Mouse (Mus musculus) gonadal fat pad, adult 2 months (tissue): ENCODE data around the gene 9430007A20Rik. TPM values are rescaled to one million over a fixed set of nuclear protein-coding genes. Genes with fewer than 3 reads are reported as not detected.
"Not testable (repeated sequence)": the region's sequence is repeated elsewhere in the genome, so short reads cannot be mapped to it uniquely, and the experiment has no call there.

ENCODE experiments used
- DNase-seq: peaks from one replicate; pipeline ENCODE4 v3.0.0-alpha.2; 2012; ENCODE audit warnings: low read depth
- polyA plus RNA-seq: library from polyadenylated mRNA; depleted of rRNA; stranded (reverse); fragments of >200 nt; gene quantifications from 2 replicates; pipeline ENCODE4 v1.2.3, GENCODE M21; 2012; rRNA removed

Gene 9430007A20Rik
- not detected in 2 replicates for polyA plus RNA-seq

- no peak for DNase-seq
These were observed at the start of gene 9430007A20Rik for GRCm38 (mm10) chr4:144519522-144519921. Gene 9430007A20Rik (plus strand): TSS chr4:144519822.

- peak; percentile 99 for DNase-seq
These were observed 26.3 kb upstream of the 9430007A20Rik start for GRCm38 (mm10) chr4:144493331-144493730.

DNA sequence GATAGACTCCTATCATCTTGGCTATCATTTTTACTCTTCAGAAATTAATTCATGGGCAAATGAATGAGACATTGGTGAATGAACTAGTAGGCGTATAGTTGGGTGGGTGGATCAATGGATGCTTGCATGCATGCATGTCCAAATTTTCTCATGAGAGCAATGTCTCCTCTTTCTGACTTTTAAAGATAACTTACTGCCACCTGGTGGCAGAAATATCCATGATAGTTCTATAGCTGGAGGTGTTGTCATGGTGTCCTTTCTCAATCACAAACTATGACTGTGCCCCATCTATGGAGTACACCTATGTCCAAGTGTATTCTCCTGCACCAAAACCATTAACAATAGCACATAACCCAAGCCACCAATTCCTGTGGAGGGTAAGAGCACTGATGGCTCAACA, 13.1 kb upstream of the 9430007A20Rik start:
- DNase-seq: peak; percentile 54

- no peak for DNase-seq
These were observed 25.1 kb downstream of the 9430007A20Rik start for GRCm38 (mm10) chr4:144544689-144545088.

DNA sequence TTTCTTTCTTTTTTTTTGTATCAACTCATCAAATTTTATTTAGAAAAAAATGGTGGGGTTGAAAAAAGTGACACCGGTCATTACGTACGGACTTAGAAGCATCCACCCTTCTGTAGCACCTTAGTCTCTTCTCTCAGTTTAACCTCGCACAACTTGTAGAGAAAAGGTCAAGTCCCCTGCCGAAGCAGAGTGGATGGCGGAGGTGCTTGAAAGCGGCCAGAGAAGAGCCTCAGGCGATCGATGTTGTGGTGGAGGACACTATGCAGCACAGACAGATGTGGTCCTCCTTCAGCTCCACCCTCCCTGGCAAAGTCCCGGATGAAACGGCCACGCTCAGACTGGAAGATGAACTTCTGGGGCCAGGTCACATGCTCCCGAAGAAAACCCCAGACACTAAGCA, 25.7 kb downstream of the 9430007A20Rik start:
- not testable (repeated sequence) for DNase-seq

GRCm38 (mm10) chr4:144551156-144551555, 31.5 kb downstream of the 9430007A20Rik start:
- DNase-seq: no peak

DNA sequence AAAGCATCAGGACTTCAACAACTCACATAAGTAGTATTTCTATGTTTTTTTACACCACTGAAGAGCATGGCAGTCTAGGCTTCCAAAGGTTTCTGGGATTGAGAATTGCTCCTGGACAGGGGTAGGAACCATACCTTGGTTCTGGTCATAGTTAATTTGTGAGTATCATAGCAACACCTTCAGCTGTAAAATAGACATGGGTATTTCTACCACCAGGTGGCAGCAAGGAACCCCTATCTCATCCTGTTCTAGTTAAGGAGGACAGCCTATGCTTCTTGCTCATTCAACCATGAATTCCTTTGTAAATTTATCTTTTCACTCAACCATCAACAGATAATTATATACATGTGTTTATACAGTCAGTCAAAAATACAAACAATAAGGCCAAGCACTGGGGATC, 40.2 kb downstream of the 9430007A20Rik start:
- no peak for DNase-seq

DNA sequence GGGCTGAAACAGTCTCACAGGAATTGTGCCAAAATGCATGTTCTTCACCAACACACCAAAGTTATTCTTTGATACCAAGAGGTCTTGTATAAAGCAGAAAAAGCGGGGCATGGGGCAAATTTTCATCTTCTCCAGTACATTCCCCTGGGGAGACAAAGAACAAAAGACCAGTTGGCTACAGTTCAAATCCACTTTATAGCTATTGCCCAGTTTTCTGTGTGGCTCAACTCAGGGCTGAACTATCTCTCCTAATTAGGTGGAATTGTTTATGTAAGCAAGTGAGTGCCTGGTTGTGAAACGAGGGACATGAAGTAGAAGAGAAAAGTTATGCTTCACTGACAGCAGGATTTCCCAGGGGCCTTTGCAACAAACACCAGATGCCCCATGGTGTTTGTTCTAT, 41.6 kb downstream of the 9430007A20Rik start:
- DNase-seq: no peak

GRCm38 (mm10) chr4:144565034-144565433, 45.4 kb downstream of the 9430007A20Rik start, which contains the start of gene Gm13124:
Gene Gm13124 (minus strand): TSS chr4:144565134.
- no peak for DNase-seq

- no peak for DNase-seq
These were observed 48.1 kb downstream of the 9430007A20Rik start for GRCm38 (mm10) chr4:144567752-144568151.

Other genes with a start within 250 kb of the 9430007A20Rik start
- gene Pramel5, start 239.3 kb upstream of the 9430007A20Rik start, polyA plus RNA-seq: 0.05 TPM in 1 of 2 replicates, not detected in the other
- not detected in 2 replicates for gene Gm13128, start 189.6 kb upstream of the 9430007A20Rik start, polyA plus RNA-seq
- gene Gm13119, start 161.9 kb upstream of the 9430007A20Rik start, polyA plus RNA-seq: not detected in 2 replicates
- gene Pramef20, start 141.9 kb upstream of the 9430007A20Rik start, polyA plus RNA-seq: not detected in 2 replicates
- 5.5 and 6.4 TPM in 2 replicates for gene Pramef12, start 111.4 kb upstream of the 9430007A20Rik start, polyA plus RNA-seq
- gene 1700012P22Rik, start 81.0 kb upstream of the 9430007A20Rik start, polyA plus RNA-seq: 0.55 and 0.95 TPM in 2 replicates
- not detected in 2 replicates for gene Gm9944, start 66.5 kb upstream of the 9430007A20Rik start, polyA plus RNA-seq
- not detected in 2 replicates for gene Aadacl3, start 56.1 kb upstream of the 9430007A20Rik start, polyA plus RNA-seq
- gene Gm13124, start 45.3 kb downstream of the 9430007A20Rik start, polyA plus RNA-seq: not detected in 2 replicates
- not detected in 2 replicates for gene Aadacl4, start 93.9 kb downstream of the 9430007A20Rik start, polyA plus RNA-seq
- not detected in 2 replicates for gene Gm436, start 166.5 kb downstream of the 9430007A20Rik start, polyA plus RNA-seq
- gene Gm13178, start 201.6 kb downstream of the 9430007A20Rik start, polyA plus RNA-seq: not detected in 2 replicates